Mouse (Mus musculus) lung, embryonic 16.5 days (tissue): ENCODE measurements around the gene Mfap5. TPM values are rescaled to one million over a fixed set of nuclear protein-coding genes. Genes with fewer than 3 reads are reported as not detected.
"Not testable (repeated sequence)": the region's sequence is repeated elsewhere in the genome, so short reads cannot be mapped to it uniquely, and the experiment has no call there.

ENCODE experiments used
- ATAC-seq: fragments of 200-750 bp; cut with Nextera tagmentation; 2 replicates; pipeline ENCODE4 v1.8.0; 2017; ENCODE audit warnings: low read depth, mild to moderate bottlenecking, moderate library complexity
- H3K27ac ChIP-seq: fragments of 300-500 bp; sonication (generic); 2 replicates; pipeline ENCODE4 v1.5.1; 2014; ENCODE audit warnings: mild to moderate bottlenecking, control low read depth, low read length
- H3K27me3 ChIP-seq: fragments of 300-500 bp; sonication (generic); 2 replicates; pipeline ENCODE4 v1.6.1; 2014; ENCODE audit warnings: low read depth, low read length, mixed read lengths; ENCODE audit not compliant: control insufficient read depth, insufficient read depth
- H3K36me3 ChIP-seq: fragments of 300-500 bp; sonication (generic); 2 replicates; pipeline ENCODE4 v1.6.1; 2014; ENCODE audit warnings: low read length; ENCODE audit not compliant: control insufficient read depth, insufficient read depth
- H3K4me1 ChIP-seq: fragments of 300-500 bp; sonication (generic); replicated peaks from 2 replicates; pipeline ENCODE4 v1.6.1; 2014; ENCODE audit warnings: low read length, mixed read lengths; ENCODE audit not compliant: control insufficient read depth, insufficient read depth
- H3K4me2 ChIP-seq: fragments of 300-500 bp; sonication (generic); 2 replicates; pipeline ENCODE4 v1.6.1; 2014; ENCODE audit warnings: low read depth, low read length, control low read depth
- H3K4me3 ChIP-seq: fragments of 300-500 bp; sonication (generic); 2 replicates; pipeline ENCODE4 v1.5.1; 2014; ENCODE audit warnings: mild to moderate bottlenecking, low read length, control low read depth
- H3K9ac ChIP-seq: fragments of 300-500 bp; sonication (generic); 2 replicates; pipeline ENCODE4 v1.6.1; 2014; ENCODE audit warnings: low read length, control low read depth
- H3K9me3 ChIP-seq: fragments of 300-500 bp; sonication (generic); 2 replicates; pipeline ENCODE4 v1.6.1; 2016; ENCODE audit warnings: low read length; ENCODE audit not compliant: control insufficient read depth
- WGBS: fragments of 180-500 bp; shearing (Covaris S2); extraction: QIAGEN DNeasy Blood & Tissue Kit; methylation state at CpG from one replicate; pipeline ENCODE4 v1.1.7; 2014; 5-methylcytosine and 5-hydroxymethylcytosine counted together
- polyA plus RNA-seq: library from polyadenylated mRNA; unstranded; fragments of >200 nt; fragmentation: Nextera tagmentation; extraction: Ambion mirVana; gene quantifications from 2 replicates; pipeline ENCODE4 v1.2.1, GENCODE M21; 2015

Mfap5 gene
- polyA plus RNA-seq, 1 experiment from 2014 or later, result 26.4 TPM

GRCm38 (mm10) chr6:122565070-122565784 lies 59.6 kb downstream of the Mfap5 start:
- no peaks in the 10 kb centered on the region for H3K9me3 ChIP-seq
- WGBS, result 82% methylated on average over 9 of the region's 9 CpGs
- no peaks in the 10 kb centered on the region for H3K36me3 ChIP-seq
- no peaks in the 10 kb centered on the region for H3K27me3 ChIP-seq
- H3K27ac ChIP-seq, result no peak overlapping the region
- no peak for ATAC-seq
- H3K4me1 ChIP-seq, result no peaks in the 10 kb centered on the region
- no peak overlapping the region for H3K4me3 ChIP-seq
- H3K9ac ChIP-seq, result no peak overlapping the region
- H3K4me2 ChIP-seq, result no peak overlapping the region

- Histone ChIP-seq H3K4me1 (no peaks in the 10 kb centered on the region), H3K4me2 (no peak overlapping the region), H3K4me3 (no peak overlapping the region), H3K27me3 (no peaks in the 10 kb centered on the region), H3K27ac (no peak overlapping the region), H3K9ac (no peak overlapping the region), H3K36me3 (no peaks in the 10 kb centered on the region), H3K9me3 (no peaks in the 10 kb centered on the region)
- no peak for ATAC-seq
- WGBS, result 59% methylated on average over 5 of the region's 5 CpGs
Measured at GRCm38 (mm10) chr6:122569113-122569512, 63.5 kb downstream of the Mfap5 start.

- H3K4me3 ChIP-seq, result no peak overlapping the region
- H3K9me3 ChIP-seq, result no peaks in the 10 kb centered on the region
- H3K36me3 ChIP-seq, result no peaks in the 10 kb centered on the region
- H3K27me3 ChIP-seq, result no peaks in the 10 kb centered on the region
- no peak overlapping the region for H3K27ac ChIP-seq
- ATAC-seq, result no peak
- WGBS, result 70% methylated on average over 1 of the region's 1 CpGs
- H3K9ac ChIP-seq, result no peak overlapping the region
- no peak overlapping the region for H3K4me2 ChIP-seq
- no peaks in the 10 kb centered on the region for H3K4me1 ChIP-seq
Measured at GRCm38 (mm10) chr6:122569762-122570161, 64.1 kb downstream of the Mfap5 start.

- no peaks in the 10 kb centered on the region for H3K27me3 ChIP-seq
- no peak for ATAC-seq
- no peak overlapping the region for H3K9ac ChIP-seq
- no peak overlapping the region for H3K4me2 ChIP-seq
- 40% methylated on average over 8 of the region's 8 CpGs for WGBS
- no peaks in the 10 kb centered on the region for H3K4me1 ChIP-seq
- H3K27ac ChIP-seq, result no peak overlapping the region
- H3K36me3 ChIP-seq, result no peaks in the 10 kb centered on the region
- H3K4me3 ChIP-seq, result no peak overlapping the region
- no peaks in the 10 kb centered on the region for H3K9me3 ChIP-seq
Measured at GRCm38 (mm10) chr6:122570695-122571616, 65.3 kb downstream of the Mfap5 start.

GRCm38 (mm10) chr6:122571617-122571959 lies 65.9 kb downstream of the Mfap5 start:
- WGBS, result 45% methylated on average over 3 of the region's 3 CpGs
- no peaks in the 10 kb centered on the region for H3K9me3 ChIP-seq

GRCm38 (mm10) chr6:122575037-122575436 lies 69.4 kb downstream of the Mfap5 start:
- not testable (repeated sequence) for H3K27me3 ChIP-seq, H3K9ac ChIP-seq, H3K9me3 ChIP-seq, H3K36me3 ChIP-seq, H3K4me3 ChIP-seq, H3K4me1 ChIP-seq, ATAC-seq, H3K27ac ChIP-seq, H3K4me2 ChIP-seq
- WGBS, result 79% methylated on average over 1 of the region's 1 CpGs

More at GRCm38 (mm10) chr6:122571617-122571959, 65.9 kb downstream of the Mfap5 start:
- Histone ChIP-seq H3K27me3 (no peaks in the 10 kb centered on the region), H3K4me1 (no peaks in the 10 kb centered on the region), H3K36me3 (no peaks in the 10 kb centered on the region), H3K4me3 (no peak overlapping the region), H3K27ac (no peak overlapping the region), H3K4me2 (no peak overlapping the region), H3K9ac (no peak overlapping the region)
- ATAC-seq, result no peak

GRCm38 (mm10) chr6:122577030-122577429 lies 71.4 kb downstream of the Mfap5 start:
- no peaks in the 10 kb centered on the region for H3K36me3 ChIP-seq
- H3K4me2 ChIP-seq, result no peak overlapping the region
- ATAC-seq, result no peak
- no peak overlapping the region for H3K9ac ChIP-seq
- no peak overlapping the region for H3K4me3 ChIP-seq
- WGBS, result 87% methylated on average over 3 of the region's 3 CpGs
- no peaks in the 10 kb centered on the region for H3K9me3 ChIP-seq
- no peak overlapping the region for H3K27ac ChIP-seq
- no peaks in the 10 kb centered on the region for H3K4me1 ChIP-seq
- H3K27me3 ChIP-seq, result no peaks in the 10 kb centered on the region

Other genes with a start within 250 kb of the Mfap5 start
- gene Klrg1, start 223.0 kb upstream of the Mfap5 start, polyA plus RNA-seq, result not detected in 2 replicates
- 123 and 126 TPM in 2 replicates for gene M6pr, start 197.1 kb upstream of the Mfap5 start, polyA plus RNA-seq
- gene Phc1, start 165.3 kb upstream of the Mfap5 start, polyA plus RNA-seq, result 12.9 and 15.4 TPM in 2 replicates
- 7.5 and 8.3 TPM in 2 replicates for gene Rimklb, start 7.1 kb upstream of the Mfap5 start, polyA plus RNA-seq
- not detected in 2 replicates for gene Aicda, start 48.0 kb downstream of the Mfap5 start, polyA plus RNA-seq
- gene Apobec1, start 96.6 kb downstream of the Mfap5 start, polyA plus RNA-seq, result 5.2 and 7.0 TPM in 2 replicates
- 0.06 TPM in 1 of 2 replicates, not detected in the other for gene Gdf3, start 104.2 kb downstream of the Mfap5 start, polyA plus RNA-seq
- 0.39 TPM in 1 of 2 replicates, not detected in the other for gene Dppa3, start 120.6 kb downstream of the Mfap5 start, polyA plus RNA-seq
- gene Nanog, start 201.6 kb downstream of the Mfap5 start, polyA plus RNA-seq, result 0.28 and 0.54 TPM in 2 replicates